Mouse (Mus musculus) erythroblast, embryonic 14.5 days (primary cell): ENCODE measurements around the gene Ascc2. TPM values are rescaled to one million over a fixed set of nuclear protein-coding genes. Genes with fewer than 3 reads are reported as not detected.

Experiments used
- H3K27me3 ChIP-seq: 2 replicates; pipeline ENCODE4 v1.6.1; 2012; ENCODE audit warnings: inconsistent platforms; ENCODE audit not compliant: control insufficient read depth
- H3K36me3 ChIP-seq: 2 replicates; pipeline ENCODE4 v1.6.1; 2012; ENCODE audit warnings: mild to moderate bottlenecking, inconsistent platforms; ENCODE audit not compliant: control insufficient read depth
- H3K4me1 ChIP-seq: 2 replicates; pipeline ENCODE4 v1.6.1; 2012; ENCODE audit warnings: inconsistent platforms; ENCODE audit not compliant: control insufficient read depth
- H3K4me3 ChIP-seq: replicated peaks from 2 replicates; pipeline ENCODE3; 2012; ENCODE audit warnings: moderate library complexity, mild to moderate bottlenecking, inconsistent platforms
- H3K9me3 ChIP-seq: 2 replicates; pipeline ENCODE4 v1.6.1; 2012; ENCODE audit warnings: low read length, inconsistent platforms, mixed read lengths; ENCODE audit not compliant: control insufficient read depth
- GATA1 ChIP-seq: IDR thresholded peaks from 2 replicates; pipeline ENCODE4 v1.6.1; 2012; ENCODE audit warnings: low read length, inconsistent platforms, mixed read lengths
- TAL1 ChIP-seq: IDR thresholded peaks from 3 replicates; pipeline ENCODE4 v1.6.1; 2012; ENCODE audit warnings: low read length, inconsistent platforms, mixed read lengths
- polyA plus RNA-seq: library from polyadenylated mRNA; stranded (reverse); fragments of >175 nt; gene quantifications from 2 replicates; pipeline ENCODE4 v1.2.3, GENCODE M21; 2012

Ascc2 gene
- 4.5 and 5.3 TPM in 2 replicates for polyA plus RNA-seq

- Histone ChIP-seq H3K27me3 (peaks cover 8% of the 10 kb centered on the region), H3K9me3 (no peaks in the 10 kb centered on the region), H3K4me3 (peak within 1 kb of the TSS; percentile 65), H3K36me3 (peaks cover 38% of the 10 kb centered on the region), H3K4me1 (peaks cover 70% of the 10 kb centered on the region)
- no peak for TF ChIP-seq GATA1
- TF ChIP-seq TAL1: no peak
Observed at GRCm38 (mm10) chr11:4637534-4638234, at the start of gene Ascc2. Gene Ascc2 (plus strand): TSS chr11:4637747.

GRCm38 (mm10) chr11:4591811-4592210, 45.7 kb upstream of the Ascc2 start:
- peaks cover 61% of the 10 kb centered on the region for H3K4me1 ChIP-seq

GRCm38 (mm10) chr11:4593491-4593848, 44.1 kb upstream of the Ascc2 start:
- H3K27me3 ChIP-seq: no peaks in the 10 kb centered on the region
- H3K4me3 ChIP-seq: peak overlapping the region; percentile 100
- H3K4me1 ChIP-seq: peaks cover 51% of the 10 kb centered on the region
- peaks cover 53% of the 10 kb centered on the region for H3K36me3 ChIP-seq
- TF ChIP-seq GATA1 (no peak), TAL1 (no peak)
- H3K9me3 ChIP-seq: no peaks in the 10 kb centered on the region

More at GRCm38 (mm10) chr11:4591811-4592210, 45.7 kb upstream of the Ascc2 start:
- TF ChIP-seq GATA1 (no peak), TAL1 (no peak)
- Histone ChIP-seq H3K9me3 (no peaks in the 10 kb centered on the region), H3K4me3 (peak overlapping the region; percentile 100), H3K27me3 (no peaks in the 10 kb centered on the region), H3K36me3 (peaks cover 68% of the 10 kb centered on the region)

GRCm38 (mm10) chr11:4593849-4594607, 43.5 kb upstream of the Ascc2 start:
- TF ChIP-seq GATA1 (no peak), TAL1 (no peak)
- no peaks in the 10 kb centered on the region for H3K9me3 ChIP-seq
- peaks cover 48% of the 10 kb centered on the region for H3K4me1 ChIP-seq
- peaks cover 47% of the 10 kb centered on the region for H3K36me3 ChIP-seq
- no peaks in the 10 kb centered on the region for H3K27me3 ChIP-seq
- H3K4me3 ChIP-seq: peak overlapping the region; percentile 100

- H3K4me3 ChIP-seq: peak within 1 kb of the TSS; percentile 100
- peaks cover 44% of the 10 kb centered on the region for H3K4me1 ChIP-seq
- H3K27me3 ChIP-seq: no peaks in the 10 kb centered on the region
Observed at GRCm38 (mm10) chr11:4594608-4595500, 42.7 kb upstream of the Ascc2 start, which contains the start of gene Mtmr3. Gene Mtmr3 (minus strand): TSS chr11:4594863.

GRCm38 (mm10) chr11:4598411-4598810, 39.1 kb upstream of the Ascc2 start:
- TF ChIP-seq GATA1: no peak
- TF ChIP-seq TAL1: no peak
- peaks cover 15% of the 10 kb centered on the region for H3K4me1 ChIP-seq

More at GRCm38 (mm10) chr11:4594608-4595500, 42.7 kb upstream of the Ascc2 start, which contains the start of gene Mtmr3:
- H3K9me3 ChIP-seq: no peaks in the 10 kb centered on the region
- H3K36me3 ChIP-seq: peaks cover 39% of the 10 kb centered on the region
- TF ChIP-seq GATA1: no peak
- no peak for TF ChIP-seq TAL1

GRCm38 (mm10) chr11:4599916-4600315, 37.6 kb upstream of the Ascc2 start:
- no peak for TF ChIP-seq TAL1
- TF ChIP-seq GATA1: no peak
- peaks cover 14% of the 10 kb centered on the region for H3K4me1 ChIP-seq

More at GRCm38 (mm10) chr11:4598411-4598810, 39.1 kb upstream of the Ascc2 start:
- H3K27me3 ChIP-seq: peaks cover 17% of the 10 kb centered on the region
- no peak overlapping the region for H3K4me3 ChIP-seq
- no peaks in the 10 kb centered on the region for H3K9me3 ChIP-seq
- H3K36me3 ChIP-seq: peaks cover 4% of the 10 kb centered on the region; the same call in 1 of the 2 replicates

GRCm38 (mm10) chr11:4601890-4602289, 35.7 kb upstream of the Ascc2 start:
- Histone ChIP-seq H3K27me3 (peaks cover 45% of the 10 kb centered on the region), H3K4me1 (peaks cover 13% of the 10 kb centered on the region), H3K4me3 (no peak overlapping the region), H3K9me3 (peaks cover 3% of the 10 kb centered on the region; the same call in 1 of the 2 replicates), H3K36me3 (no peaks in the 10 kb centered on the region)
- no peak for TF ChIP-seq TAL1
- TF ChIP-seq GATA1: no peak

More at GRCm38 (mm10) chr11:4599916-4600315, 37.6 kb upstream of the Ascc2 start:
- Histone ChIP-seq H3K9me3 (no peaks in the 10 kb centered on the region), H3K27me3 (peaks cover 32% of the 10 kb centered on the region), H3K36me3 (no peaks in the 10 kb centered on the region), H3K4me3 (no peak overlapping the region)
